Mouse (Mus musculus) forebrain, embryonic 11.5 days (tissue): ENCODE measurements at regions not wholly inside any gene's neighbourhood (a gene's known extent, or its start where the extent isn't known, plus 50 kb on each side); places are given as distances from the start of the nearest gene placed in this dataset.

Experiments
- ATAC-seq: fragments of 200-750 bp; cut with Nextera tagmentation; replicated peaks from 2 replicates; pipeline ENCODE4 v1.8.0; 2017; ENCODE audit warnings: moderate TSS enrichment; ENCODE audit not compliant: low FRiP score
- DNase-seq: peaks from one replicate; pipeline ENCODE4 v3.0.0-alpha.2; 2017; ENCODE audit warnings: low spot score
- H3K27ac ChIP-seq: fragments of 300-500 bp; sonication (generic); 2 replicates; pipeline ENCODE4 v1.5.1; 2014; ENCODE audit warnings: low read depth, low read length
- H3K27me3 ChIP-seq: fragments of 300-500 bp; sonication (generic); 2 replicates; pipeline ENCODE4 v1.6.1; 2014; ENCODE audit warnings: mild to moderate bottlenecking, low read length, mixed read lengths; ENCODE audit not compliant: control insufficient read depth, insufficient read depth
- H3K36me3 ChIP-seq: fragments of 300-500 bp; sonication (generic); 2 replicates; pipeline ENCODE4 v1.6.1; 2014; ENCODE audit warnings: mild to moderate bottlenecking, low read length, moderate library complexity, mixed read lengths; ENCODE audit not compliant: control insufficient read depth, insufficient read depth
- H3K4me1 ChIP-seq: fragments of 300-500 bp; sonication (generic); replicated peaks from 2 replicates; pipeline ENCODE4 v1.6.1; 2014; ENCODE audit warnings: low read length, mixed read lengths; ENCODE audit not compliant: control insufficient read depth, insufficient read depth
- H3K4me2 ChIP-seq: fragments of 300-500 bp; sonication (generic); 2 replicates; pipeline ENCODE4 v1.6.1; 2014; ENCODE audit warnings: low read depth, mild to moderate bottlenecking, low read length, moderate library complexity, mixed read lengths; ENCODE audit not compliant: severe bottlenecking
- H3K4me3 ChIP-seq: fragments of 300-500 bp; sonication (generic); 2 replicates; pipeline ENCODE4 v1.5.1; 2014; ENCODE audit warnings: low read depth, low read length
- H3K9ac ChIP-seq: fragments of 300-500 bp; sonication (generic); 2 replicates; pipeline ENCODE4 v1.6.1; 2014; ENCODE audit warnings: low read length
- H3K9me3 ChIP-seq: fragments of 300-500 bp; sonication (generic); 2 replicates; pipeline ENCODE4 v1.6.1; 2016; ENCODE audit warnings: low read length, mixed read lengths; ENCODE audit not compliant: control insufficient read depth
- WGBS: fragments of 180-500 bp; shearing (Covaris S2); extraction: QIAGEN DNeasy Blood & Tissue Kit; methylation state at CpG from one replicate; pipeline ENCODE4 v1.1.7; 2014; 5-methylcytosine and 5-hydroxymethylcytosine counted together

- H3K4me3 ChIP-seq = no peak overlapping the region
- H3K27ac ChIP-seq = no peak overlapping the region
- no peak overlapping the region for H3K9ac ChIP-seq
- peaks cover 3% of the 10 kb centered on the region; the same call in 1 of the 2 replicates for H3K9me3 ChIP-seq
- ATAC-seq (no peak), DNase-seq (no peak)
- H3K27me3 ChIP-seq = no peaks in the 10 kb centered on the region
- H3K36me3 ChIP-seq = no peaks in the 10 kb centered on the region
- H3K4me2 ChIP-seq = no peak overlapping the region
- no peaks in the 10 kb centered on the region for H3K4me1 ChIP-seq
- WGBS = 83% methylated on average over 5 of the region's 5 CpGs
Observed at GRCm38 (mm10) chr17:48738708-48739107, 193.5 kb upstream of the Lrfn2 start.

- DNase-seq (peak; percentile 64), ATAC-seq (peak; percentile 73)
- H3K36me3 ChIP-seq = no peaks in the 10 kb centered on the region
- no peak overlapping the region for H3K4me3 ChIP-seq
- H3K27me3 ChIP-seq = no peaks in the 10 kb centered on the region
- H3K4me2 ChIP-seq = no peak overlapping the region
- 25% methylated on average over 13 of the region's 13 CpGs for WGBS
- H3K4me1 ChIP-seq = no peaks in the 10 kb centered on the region
- no peak overlapping the region for H3K9ac ChIP-seq
- peaks cover 3% of the 10 kb centered on the region; the same call in 1 of the 2 replicates for H3K9me3 ChIP-seq
- H3K27ac ChIP-seq = 0 out of 2 replicates have a peak overlapping the region, but pooled peaks have one; percentile 53
Observed at GRCm38 (mm10) chr17:48742769-48743405, 189.3 kb upstream of the Lrfn2 start.

GRCm38 (mm10) chr17:48770099-48770498 is 162.1 kb upstream of the Lrfn2 start:
- Histone ChIP-seq H3K4me3 (no peak overlapping the region), H3K36me3 (no peaks in the 10 kb centered on the region), H3K9ac (no peak overlapping the region), H3K4me1 (peaks cover 5% of the 10 kb centered on the region; the same call in 1 of the 2 replicates), H3K27ac (no peak overlapping the region), H3K27me3 (no peaks in the 10 kb centered on the region), H3K9me3 (no peaks in the 10 kb centered on the region), H3K4me2 (no peak overlapping the region)
- ATAC-seq (no peak), DNase-seq (no peak)
- 98% methylated on average over 2 of the region's 2 CpGs for WGBS

GRCm38 (mm10) chr17:48771721-48772320 is 160.4 kb upstream of the Lrfn2 start:
- no peak overlapping the region for H3K4me3 ChIP-seq
- DNase-seq (no peak), ATAC-seq (no peak)
- no peak overlapping the region for H3K27ac ChIP-seq
- H3K9ac ChIP-seq = no peak overlapping the region
- no peaks in the 10 kb centered on the region for H3K36me3 ChIP-seq
- H3K9me3 ChIP-seq = no peaks in the 10 kb centered on the region
- no peaks in the 10 kb centered on the region for H3K27me3 ChIP-seq
- H3K4me2 ChIP-seq = no peak overlapping the region
- H3K4me1 ChIP-seq = peaks cover 5% of the 10 kb centered on the region; the same call in 1 of the 2 replicates
- 74% methylated on average over 13 of the region's 13 CpGs for WGBS

- Histone ChIP-seq H3K9ac (no peak overlapping the region), H3K9me3 (no peaks in the 10 kb centered on the region), H3K27ac (no peak overlapping the region), H3K4me3 (no peak overlapping the region), H3K4me1 (peaks cover 5% of the 10 kb centered on the region; the same call in 1 of the 2 replicates), H3K27me3 (no peaks in the 10 kb centered on the region), H3K4me2 (no peak overlapping the region), H3K36me3 (no peaks in the 10 kb centered on the region)
- 18% methylated on average over 15 of the region's 15 CpGs for WGBS
- no peak for DNase-seq
- ATAC-seq = peak; percentile 45; the same call in 1 of the 2 replicates
Observed at GRCm38 (mm10) chr17:48774172-48774890, 157.8 kb upstream of the Lrfn2 start.

- Histone ChIP-seq H3K9me3 (no peaks in the 10 kb centered on the region), H3K4me1 (peaks cover 5% of the 10 kb centered on the region; the same call in 1 of the 2 replicates), H3K4me2 (no peak overlapping the region), H3K27ac (no peak overlapping the region), H3K36me3 (no peaks in the 10 kb centered on the region), H3K9ac (no peak overlapping the region), H3K27me3 (no peaks in the 10 kb centered on the region), H3K4me3 (no peak overlapping the region)
- WGBS = 82% methylated on average over 5 of the region's 5 CpGs
- DNase-seq (no peak), ATAC-seq (no peak)
Observed at GRCm38 (mm10) chr17:48775479-48775878, 156.7 kb upstream of the Lrfn2 start.

GRCm38 (mm10) chr17:48776502-48776902 is 155.7 kb upstream of the Lrfn2 start:
- 8% methylated on average over 2 of the region's 2 CpGs for whole genome bisulfite sequencing
- Histone ChIP-seq H3K4me2 (no peak overlapping the region), H3K27ac (peak overlapping the region; percentile 37), H3K27me3 (no peaks in the 10 kb centered on the region), H3K4me1 (peaks cover 5% of the 10 kb centered on the region; the same call in 1 of the 2 replicates), H3K36me3 (no peaks in the 10 kb centered on the region), H3K9me3 (no peaks in the 10 kb centered on the region), H3K9ac (peak overlapping the region; percentile 33; the same call in 1 of the 2 replicates), H3K4me3 (no peak overlapping the region)
- DNase-seq (peak; percentile 64), ATAC-seq (peak; percentile 47)

- no peaks in the 10 kb centered on the region for H3K9me3 ChIP-seq
- H3K4me2 ChIP-seq = no peak overlapping the region
- ATAC-seq (no peak), DNase-seq (no peak)
- no peaks in the 10 kb centered on the region; the same call in 1 of the 2 replicates for H3K4me1 ChIP-seq
- H3K27ac ChIP-seq = no peak overlapping the region
- H3K27me3 ChIP-seq = no peaks in the 10 kb centered on the region
- WGBS = 88% methylated on average over 7 of the region's 7 CpGs
- H3K4me3 ChIP-seq = no peak overlapping the region
- H3K36me3 ChIP-seq = no peaks in the 10 kb centered on the region
- H3K9ac ChIP-seq = no peak overlapping the region
Observed at GRCm38 (mm10) chr17:48780217-48780616, 152.0 kb upstream of the Lrfn2 start.
